8 mouse cellular contexts compared by ENCODE assay signal in the genomic region with DNA sequence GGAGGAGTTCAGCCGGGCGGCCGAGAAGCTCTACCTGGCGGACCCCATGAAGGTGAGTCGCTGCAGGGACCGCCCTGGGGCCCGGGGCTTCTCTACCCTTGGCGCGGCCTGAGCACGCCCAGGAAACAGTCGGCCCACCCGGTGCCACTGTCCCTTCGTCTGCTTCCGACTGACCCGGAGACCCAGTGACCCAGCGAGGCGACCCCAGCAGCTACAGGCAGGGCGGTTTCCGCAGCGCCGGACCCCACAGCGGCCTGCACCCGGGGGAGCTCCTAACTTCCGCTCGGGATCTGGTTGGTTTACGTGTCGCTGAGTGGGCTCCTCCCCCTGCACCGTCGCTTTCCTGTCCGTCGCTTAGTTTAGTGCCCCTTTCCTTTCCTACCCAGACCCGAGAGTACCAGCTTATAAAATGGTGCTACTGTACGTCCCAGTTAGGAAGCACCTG. TPM values are rescaled to one million over a fixed set of nuclear protein-coding genes. Genes with fewer than 3 reads are reported as not detected.
DNase-seq lines count a peak whose midpoint lies in the region; ATAC-seq and TF ChIP-seq lines count a peak whose summit lies in the region.

No protein-coding gene starts in this region.

- ATAC-seq in forebrain, postnatal 0 days, result peak; percentile 98
- peak; percentile 91 to 92 for ATAC-seq in hematopoietic stem cell, adult 5-6 weeks (replicated peaks in 1 of 2; ENCODE audit: insufficient read depth in 1 of 2, low FRiP score in 2 of 2, low TSS enrichment in 1 of 2, low read depth in 1 of 2, poor library complexity in 2 of 2, severe bottlenecking in 2 of 2)

- H3K4me2 ChIP-seq in forebrain, postnatal 0 days (ENCODE audit: low read depth), result peak overlapping the region; percentile 49

- peak overlapping the region; percentile 88 for H3K4me3 ChIP-seq in cerebellum, adult 2 months (replicated peaks; ENCODE audit: insufficient read depth, low read depth, low read length)
- H3K4me3 ChIP-seq in forebrain, postnatal 0 days (ENCODE audit: low read depth, low read length), result peak overlapping the region; percentile 75

- H3K36me3 ChIP-seq in forebrain, postnatal 0 days (ENCODE audit: insufficient read depth), result peaks cover 7% of the 10 kb centered on the region; the same call in 1 of the 2 replicates

- under 1% methylated on average over 33 of the region's 33 CpGs for WGBS in cerebellum, adult 2 months
- 2% methylated on average over 33 of the region's 33 CpGs for WGBS in forebrain, postnatal 0 days

- peak overlapping the region; percentile 51 for H3K27ac ChIP-seq in cerebellum, adult 2 months (ENCODE audit: insufficient read depth, low read length)
- peak overlapping the region; percentile 86 for H3K27ac ChIP-seq in forebrain, postnatal 0 days (ENCODE audit: low read depth, low read length)

- H3K4me1 ChIP-seq in cerebellum, adult 2 months (ENCODE audit: control insufficient read depth, insufficient read depth, low read length), result peaks cover 9% of the 10 kb centered on the region
- peaks cover 7% of the 10 kb centered on the region for H3K4me1 ChIP-seq in forebrain, postnatal 0 days (ENCODE audit: insufficient read depth)

- no peaks in the 10 kb centered on the region for H3K9me3 ChIP-seq in forebrain, postnatal 0 days (ENCODE audit: low read length)

- no peaks in the 10 kb centered on the region for H3K27me3 ChIP-seq in cerebellum, adult 2 months (ENCODE audit: control insufficient read depth, insufficient read depth, low read length)
- H3K27me3 ChIP-seq in forebrain, postnatal 0 days (ENCODE audit: insufficient read depth, low read length), result no peaks in the 10 kb centered on the region

- no peak for TF ChIP-seq CTCF in cerebellum, adult 2 months (IDR thresholded peaks at IDR 0.05; ENCODE audit: borderline replicate concordance, insufficient read depth, low read depth, low read length)
- no peak for TF ChIP-seq CTCF in forebrain, postnatal 0 days (IDR thresholded peaks at IDR 0.05; ENCODE audit: low read depth)

- peak; percentile 26; the same call in 1 of the 2 replicates for TF ChIP-seq POLR2A in cerebellum, adult 2 months (IDR thresholded peaks at IDR 0.05; ENCODE audit: borderline replicate concordance, insufficient read depth, low read length)

- peak overlapping the region; percentile 84 for H3K9ac ChIP-seq in forebrain, postnatal 0 days

- DNase-seq in MN1 (ENCODE audit: low spot score), result peak; percentile 86
- DNase-seq in cerebellum, adult 2 months, result peak in 1 of 2 experiments; percentile 80
- DNase-seq in forebrain, postnatal 0 days, result peak; percentile 88
- peak; percentile 81 to 86 for DNase-seq in layer of hippocampus, postnatal 10 days (ENCODE audit: low spot score in 2 of 2)
- DNase-seq in lung, postnatal 10 days, result peak; percentile 94
- DNase-seq in ovary, postnatal 14 days (ENCODE audit: low spot score), result peak; percentile 75
- peak; percentile 79 to 84 for DNase-seq in thymus, postnatal 10 days (ENCODE audit: low spot score in 2 of 2)

RNA-seq across cellular contexts. Expression of a gene that starts 0.4 kb away (rescaled TPM):
- polyA plus RNA-seq in cerebellum, adult 2 months (2012; rRNA removed), result 113 and 124 TPM in 2 replicates
- total RNA-seq in forebrain, postnatal 0 days (2014; rRNA removed), result 82.9 and 90.1 TPM in 2 replicates
- 150 and 179 TPM in 2 replicates for polyA plus RNA-seq in forebrain, postnatal 0 days (2015; fragmentation: Nextera tagmentation; extraction: Ambion mirVana)
- total RNA-seq in hematopoietic stem cell, adult 5-6 weeks (2017), result 82.5 and 154 TPM in 2 replicates
- 10 to 100 TPM; 54.4 to 59.7 TPM for total RNA-seq in layer of hippocampus, postnatal 10 days (2021)

RNA-seq across cellular contexts. Expression of a gene that starts 39.3 kb away (rescaled TPM):
- polyA plus RNA-seq in cerebellum, adult 2 months (2012; rRNA removed), result not detected in 2 replicates
- total RNA-seq in forebrain, postnatal 0 days (2014; rRNA removed), result not detected in 2 replicates
- not detected in 2 replicates for polyA plus RNA-seq in forebrain, postnatal 0 days (2015; fragmentation: Nextera tagmentation; extraction: Ambion mirVana)
- total RNA-seq in hematopoietic stem cell, adult 5-6 weeks (2017), result not detected in 2 replicates
- total RNA-seq in layer of hippocampus, postnatal 10 days (2021), result not detected
